Mouse (Mus musculus) kidney, embryonic 16.5 days (tissue): ENCODE measurements at regions not wholly inside any gene's neighbourhood (a gene's known extent, or its start where the extent isn't known, plus 50 kb on each side); places are given as distances from the start of the nearest gene placed in this dataset.

Experiments used
- ATAC-seq: fragments of 200-750 bp; cut with Nextera tagmentation; 2 replicates; pipeline ENCODE4 v1.8.0; 2017; ENCODE audit warnings: moderate TSS enrichment; ENCODE audit not compliant: low FRiP score, low TSS enrichment
- H3K27ac ChIP-seq: fragments of 300-500 bp; sonication (generic); 2 replicates; pipeline ENCODE4 v1.5.1; 2014; ENCODE audit warnings: low read length
- H3K27me3 ChIP-seq: fragments of 300-500 bp; sonication (generic); 2 replicates; pipeline ENCODE4 v1.6.1; 2014; ENCODE audit warnings: low read length, control low read depth, mixed read lengths; ENCODE audit not compliant: insufficient read depth
- H3K36me3 ChIP-seq: fragments of 300-500 bp; sonication (generic); 2 replicates; pipeline ENCODE4 v1.6.1; 2014; ENCODE audit warnings: low read length, control low read depth, mixed read lengths; ENCODE audit not compliant: insufficient read depth
- H3K4me1 ChIP-seq: fragments of 300-500 bp; sonication (generic); 2 replicates; pipeline ENCODE4 v1.6.1; 2014; ENCODE audit warnings: low read length, control low read depth, mixed read lengths; ENCODE audit not compliant: insufficient read depth
- H3K4me2 ChIP-seq: fragments of 300-500 bp; sonication (generic); replicated peaks from 2 replicates; pipeline ENCODE4 v1.6.1; 2014; ENCODE audit warnings: low read depth, low read length
- H3K4me3 ChIP-seq: fragments of 300-500 bp; sonication (generic); 2 replicates; pipeline ENCODE4 v1.5.1; 2014; ENCODE audit warnings: mild to moderate bottlenecking, low read length
- H3K9ac ChIP-seq: fragments of 300-500 bp; sonication (generic); replicated peaks from 2 replicates; pipeline ENCODE4 v1.6.1; 2014; ENCODE audit warnings: low read length
- H3K9me3 ChIP-seq: fragments of 300-500 bp; sonication (generic); 2 replicates; pipeline ENCODE4 v1.6.1; 2016; ENCODE audit warnings: low read length, control low read depth
- whole genome bisulfite sequencing: fragments of 180-500 bp; shearing (Covaris S2); extraction: QIAGEN DNeasy Blood & Tissue Kit; methylation state at CpG from one replicate; pipeline ENCODE4 v1.1.7; 2014; 5-methylcytosine and 5-hydroxymethylcytosine counted together

DNA sequence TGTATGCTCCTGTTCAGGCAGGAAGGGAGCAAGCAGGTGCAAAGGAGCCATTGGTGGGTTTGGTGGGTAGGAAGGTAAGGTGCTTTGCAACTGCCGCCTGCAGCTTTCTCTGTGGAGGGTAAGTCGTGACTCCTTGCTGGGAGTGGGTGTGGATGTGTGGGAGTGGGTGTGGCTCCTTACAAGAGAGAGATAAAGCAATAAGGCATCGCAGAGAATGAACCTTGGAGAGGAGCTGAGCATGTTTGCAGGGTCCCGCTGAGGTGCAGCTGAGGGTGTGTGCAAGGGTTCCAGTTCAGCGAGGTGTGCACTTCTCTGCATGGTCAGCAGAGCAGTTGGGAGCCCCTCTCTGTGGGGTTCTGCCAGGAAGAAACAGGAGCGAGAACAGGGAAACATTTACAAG is 76.4 kb upstream of the Sgk1 start:
- no peak overlapping the region for H3K4me2 ChIP-seq
- H3K4me1 ChIP-seq, result no peaks in the 10 kb centered on the region
- no peak overlapping the region for H3K9ac ChIP-seq
- peaks cover 4% of the 10 kb centered on the region for H3K9me3 ChIP-seq
- H3K36me3 ChIP-seq, result no peaks in the 10 kb centered on the region
- WGBS, result 33% methylated on average over 6 of the region's 6 CpGs
- H3K27me3 ChIP-seq, result no peaks in the 10 kb centered on the region
- no peak overlapping the region for H3K27ac ChIP-seq
- ATAC-seq, result no peak
- no peak overlapping the region for H3K4me3 ChIP-seq

DNA sequence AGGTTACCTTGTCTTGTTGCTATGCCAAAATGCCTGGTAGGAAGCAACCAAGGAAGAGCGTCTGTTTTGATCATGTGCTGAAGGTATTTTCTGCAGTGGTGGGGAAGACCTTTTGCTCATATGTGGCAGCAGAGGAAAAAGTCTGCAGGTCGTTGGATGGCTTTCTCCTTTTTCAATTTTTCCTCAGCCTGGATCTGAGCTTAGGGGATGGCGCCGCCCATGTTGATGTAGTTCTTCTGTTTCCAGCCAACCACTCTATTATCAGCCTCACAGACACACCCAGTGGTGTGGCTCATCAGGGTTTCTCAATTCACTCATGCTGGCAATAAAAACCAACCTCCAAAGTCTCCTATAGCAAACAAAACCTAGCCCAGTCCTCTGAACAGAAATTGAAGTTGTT is 75.3 kb upstream of the Sgk1 start:
- H3K9ac ChIP-seq, result no peak overlapping the region
- H3K4me3 ChIP-seq, result no peak overlapping the region
- ATAC-seq, result no peak
- H3K27ac ChIP-seq, result no peak overlapping the region
- H3K4me2 ChIP-seq, result no peak overlapping the region
- no peaks in the 10 kb centered on the region for H3K36me3 ChIP-seq
- H3K4me1 ChIP-seq, result no peaks in the 10 kb centered on the region
- WGBS, result 93% methylated on average over 4 of the region's 4 CpGs
- peaks cover 4% of the 10 kb centered on the region for H3K9me3 ChIP-seq
- no peaks in the 10 kb centered on the region for H3K27me3 ChIP-seq

DNA sequence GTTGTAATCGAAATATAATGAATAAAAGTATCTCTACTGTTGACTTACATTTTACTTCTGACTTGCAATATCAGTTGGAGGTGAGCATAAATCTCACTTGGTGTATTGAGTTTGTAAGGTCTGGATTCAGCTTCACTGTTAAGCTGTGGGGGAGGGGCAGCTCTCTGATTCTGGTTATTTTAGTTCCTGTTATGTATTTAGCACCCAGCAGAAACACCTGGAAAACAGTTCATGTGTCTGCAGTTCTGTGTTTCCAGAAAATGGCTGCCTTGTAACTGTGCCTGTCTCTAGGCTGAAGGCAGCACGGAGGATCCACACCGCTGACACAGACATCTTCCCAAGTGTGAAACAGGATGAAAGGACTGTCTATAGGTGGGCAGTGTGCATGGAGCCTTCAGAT is 62.3 kb upstream of the Sgk1 start:
- no peaks in the 10 kb centered on the region for H3K27me3 ChIP-seq
- H3K36me3 ChIP-seq, result no peaks in the 10 kb centered on the region
- no peak overlapping the region for H3K27ac ChIP-seq
- H3K9ac ChIP-seq, result no peak overlapping the region
- H3K9me3 ChIP-seq, result no peaks in the 10 kb centered on the region
- H3K4me3 ChIP-seq, result no peak overlapping the region
- 80% methylated on average over 3 of the region's 3 CpGs for WGBS
- no peak for ATAC-seq
- H3K4me1 ChIP-seq, result no peaks in the 10 kb centered on the region
- H3K4me2 ChIP-seq, result no peak overlapping the region

DNA sequence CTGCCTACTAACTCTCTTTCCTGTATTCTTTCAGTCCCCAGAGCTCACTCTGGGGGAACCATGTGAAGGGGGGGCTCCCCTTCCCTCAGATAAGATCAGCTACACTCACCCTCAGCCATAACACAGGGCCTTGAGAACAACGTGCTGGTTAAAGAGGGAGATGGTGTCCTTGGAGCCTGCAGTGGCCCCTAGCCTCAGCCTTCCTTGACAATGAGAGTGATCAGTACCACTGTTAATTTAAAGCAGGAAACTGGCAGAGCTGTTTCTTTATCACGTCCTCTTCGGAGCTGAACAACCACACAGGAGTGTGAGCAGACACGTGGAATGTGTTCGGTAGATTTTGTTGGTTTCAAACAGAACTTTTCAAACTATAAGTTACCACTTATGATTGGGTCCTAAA is 60.6 kb upstream of the Sgk1 start:
- no peak overlapping the region for H3K4me3 ChIP-seq
- no peaks in the 10 kb centered on the region for H3K36me3 ChIP-seq
- 62% methylated on average over 5 of the region's 5 CpGs for WGBS
- no peaks in the 10 kb centered on the region for H3K9me3 ChIP-seq
- no peaks in the 10 kb centered on the region for H3K27me3 ChIP-seq
- no peak overlapping the region for H3K4me2 ChIP-seq
- ATAC-seq, result no peak
- no peak overlapping the region for H3K9ac ChIP-seq
- 0 out of 2 replicates have a peak, but pooled peaks cover 7% of the 10 kb centered on the region for H3K4me1 ChIP-seq
- H3K27ac ChIP-seq, result no peak overlapping the region

DNA sequence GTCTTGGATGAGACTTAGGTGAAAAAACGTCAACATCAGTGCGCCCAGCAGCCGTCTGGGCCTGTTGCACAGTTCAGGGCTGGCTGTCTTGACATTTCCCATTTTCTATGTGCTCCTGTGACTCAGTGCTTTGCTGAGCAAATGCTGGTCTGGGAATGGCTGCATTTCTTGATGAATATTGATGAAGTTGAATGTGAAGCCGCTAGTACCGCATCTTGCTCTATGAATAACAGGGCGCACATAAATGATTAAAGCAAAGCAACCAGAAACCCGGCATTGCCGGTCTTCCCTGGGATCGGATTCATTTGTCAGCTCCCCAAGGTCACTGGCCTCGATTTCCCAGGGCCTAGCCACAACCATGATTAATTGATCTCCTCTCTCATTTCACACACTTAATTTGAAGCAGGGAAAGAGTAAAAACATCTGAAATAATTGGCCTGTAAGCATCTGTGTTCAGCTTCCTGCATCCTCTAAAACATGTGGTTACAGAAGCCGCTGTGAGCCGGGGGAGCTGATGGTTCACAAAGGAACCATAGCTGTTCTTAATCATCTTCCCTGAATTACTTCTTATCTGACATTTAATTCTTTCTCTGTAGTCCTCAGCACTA is 57.5 kb upstream of the Sgk1 start:
- H3K4me2 ChIP-seq, result no peak overlapping the region
- WGBS, result 26% methylated on average over 12 of the region's 12 CpGs
- no peak overlapping the region for H3K27ac ChIP-seq
- no peak overlapping the region for H3K9ac ChIP-seq
- H3K9me3 ChIP-seq, result no peaks in the 10 kb centered on the region
- no peaks in the 10 kb centered on the region for H3K36me3 ChIP-seq
- peaks cover 13% of the 10 kb centered on the region; the same call in 1 of the 2 replicates for H3K4me1 ChIP-seq
- no peak for ATAC-seq
- no peak overlapping the region for H3K4me3 ChIP-seq
- no peaks in the 10 kb centered on the region for H3K27me3 ChIP-seq

DNA sequence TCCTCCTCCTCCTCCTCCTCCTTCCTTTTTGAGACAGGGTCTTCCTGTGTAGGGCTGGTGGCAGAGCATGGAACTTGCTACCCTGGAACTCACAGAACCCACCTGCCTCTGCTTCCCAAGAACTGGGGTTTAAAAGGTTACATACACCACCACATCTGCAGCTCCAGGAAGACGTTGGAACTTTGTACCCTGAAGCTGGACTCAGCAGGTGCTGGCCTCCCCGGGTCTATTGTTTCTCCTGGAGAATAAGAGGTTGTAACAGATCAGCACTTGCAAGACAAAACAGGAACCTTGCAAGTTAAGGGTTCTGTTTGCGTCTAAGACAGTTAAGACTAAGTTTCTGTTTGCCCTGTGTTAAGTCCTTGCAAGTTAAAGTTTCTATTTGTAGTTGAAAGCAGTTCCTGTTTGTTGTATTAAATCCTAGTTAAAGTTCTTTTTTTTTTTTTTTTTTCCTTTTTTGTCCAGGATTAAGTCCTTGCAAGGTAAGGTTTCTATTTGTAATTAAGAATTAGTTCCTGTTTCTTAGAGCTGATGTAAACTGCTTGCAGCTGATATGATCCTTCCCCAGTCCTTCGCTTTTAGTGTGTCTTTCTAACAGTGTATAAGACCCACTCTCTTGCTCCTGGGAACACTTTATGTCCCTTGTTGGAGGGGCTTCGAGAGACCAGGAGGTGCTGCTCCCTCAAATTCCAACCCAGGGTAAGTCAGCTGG is 55.0 kb upstream of the Sgk1 start:
- Histone ChIP-seq H3K4me1 (peaks cover 13% of the 10 kb centered on the region; the same call in 1 of the 2 replicates), H3K4me2 (no peak overlapping the region), H3K9me3 (no peaks in the 10 kb centered on the region), H3K9ac (no peak overlapping the region), H3K36me3 (no peaks in the 10 kb centered on the region), H3K27ac (no peak overlapping the region), H3K27me3 (no peaks in the 10 kb centered on the region), H3K4me3 (no peak overlapping the region)
- ATAC-seq, result no peak
- 59% methylated on average over 5 of the region's 5 CpGs for WGBS

DNA sequence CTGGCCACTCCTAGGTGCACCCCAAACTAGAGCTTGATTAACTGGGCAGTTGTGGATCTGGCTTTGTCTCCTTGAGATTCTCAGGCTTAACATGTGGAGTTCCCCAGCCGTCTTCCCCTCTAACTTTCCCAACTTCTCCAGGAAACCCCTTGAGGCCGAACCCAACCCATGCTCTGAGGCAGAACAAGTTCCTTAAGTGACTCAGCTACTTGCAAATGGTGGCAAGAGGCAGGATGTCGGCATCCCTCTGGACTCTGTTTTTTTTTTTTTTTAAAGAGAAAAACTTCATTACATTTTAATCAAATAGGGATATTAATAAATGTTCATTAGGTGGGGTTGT is 54.5 kb upstream of the Sgk1 start:
- ATAC-seq, result no peak
- Histone ChIP-seq H3K9me3 (no peaks in the 10 kb centered on the region), H3K4me2 (no peak overlapping the region)

DNA sequence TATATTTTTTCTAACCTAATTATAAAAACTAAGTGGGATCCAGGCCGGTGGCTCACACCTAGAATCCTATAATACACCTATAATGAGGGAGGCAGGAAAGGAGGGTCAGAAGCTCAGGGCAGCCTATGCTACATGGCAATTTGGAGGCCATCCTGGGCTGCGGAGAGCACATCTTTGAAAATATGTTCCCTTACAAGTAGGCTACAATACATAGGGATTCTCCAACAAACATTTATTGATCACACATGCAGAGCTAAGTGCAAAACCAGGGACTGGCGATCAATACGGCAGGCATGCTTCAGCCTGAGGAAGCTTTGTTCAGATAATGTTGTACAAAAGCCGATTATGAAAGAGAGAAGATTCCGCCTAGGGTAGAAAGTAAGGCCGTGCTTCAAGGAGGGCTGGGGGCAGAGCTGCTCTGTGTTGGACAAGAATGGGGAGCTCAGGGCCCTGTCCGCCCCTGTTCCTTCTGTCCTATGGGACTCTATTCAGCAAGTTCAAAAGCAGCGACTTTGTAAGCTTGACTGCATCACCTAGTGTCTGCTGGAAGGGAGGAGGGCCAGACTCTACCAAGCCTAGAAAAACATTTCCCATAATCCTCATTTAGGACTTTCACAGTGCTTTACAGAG is 53.4 kb upstream of the Sgk1 start:
- H3K4me3 ChIP-seq, result no peak overlapping the region
- no peak; the same call in 1 of the 2 replicates for ATAC-seq
- no peaks in the 10 kb centered on the region for H3K27me3 ChIP-seq
- no peaks in the 10 kb centered on the region for H3K9me3 ChIP-seq
- H3K4me2 ChIP-seq, result no peak overlapping the region
- WGBS, result 77% methylated on average over 9 of the region's 9 CpGs
- no peak overlapping the region; the same call in 1 of the 2 replicates for H3K9ac ChIP-seq
- no peak overlapping the region for H3K27ac ChIP-seq
- H3K4me1 ChIP-seq, result peaks cover 13% of the 10 kb centered on the region; the same call in 1 of the 2 replicates
- H3K36me3 ChIP-seq, result no peaks in the 10 kb centered on the region

More for the DNA sequence above, 54.5 kb upstream of the Sgk1 start:
- H3K27me3 ChIP-seq, result no peaks in the 10 kb centered on the region
- no peaks in the 10 kb centered on the region for H3K36me3 ChIP-seq
- H3K27ac ChIP-seq, result no peak overlapping the region
- 73% methylated on average over 3 of the region's 3 CpGs for WGBS
- peaks cover 13% of the 10 kb centered on the region; the same call in 1 of the 2 replicates for H3K4me1 ChIP-seq
- H3K4me3 ChIP-seq, result no peak overlapping the region
- no peak overlapping the region for H3K9ac ChIP-seq

DNA sequence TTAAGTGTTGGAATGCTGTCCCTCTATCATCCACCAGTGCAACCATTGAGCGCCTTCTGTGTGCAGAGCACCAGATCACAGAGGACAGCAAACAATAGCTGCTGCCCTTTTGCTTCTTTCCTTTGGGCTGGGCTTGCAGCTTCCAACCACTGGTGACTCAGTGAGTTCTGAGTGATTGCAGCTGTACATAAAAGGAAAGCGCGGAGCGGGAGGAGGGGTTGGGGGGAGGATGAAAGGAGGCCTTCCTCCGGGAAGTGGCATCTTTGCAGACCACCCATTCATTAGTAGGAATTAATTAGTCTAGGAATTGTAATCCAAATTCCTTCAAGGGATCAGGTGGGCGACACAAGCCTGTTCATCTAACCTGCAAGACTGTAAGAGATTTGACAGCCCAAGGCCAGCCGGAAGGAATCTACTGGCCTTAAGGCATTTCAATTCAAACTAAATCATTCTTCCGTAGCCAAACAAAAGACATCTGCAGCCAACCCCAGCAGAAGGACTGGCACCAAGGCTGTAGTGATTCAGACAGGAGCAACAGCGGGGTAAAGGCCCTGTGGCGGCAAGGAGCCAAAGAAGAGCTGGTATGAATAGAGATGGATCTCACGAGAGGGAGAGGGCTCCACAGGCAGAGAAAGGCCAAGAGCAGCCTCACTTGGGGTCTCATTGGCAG is 52.8 kb upstream of the Sgk1 start:
- H3K9me3 ChIP-seq, result no peaks in the 10 kb centered on the region
- peaks cover 13% of the 10 kb centered on the region; the same call in 1 of the 2 replicates for H3K4me1 ChIP-seq
- ATAC-seq, result peak; percentile 60; the same call in 1 of the 2 replicates
- no peak overlapping the region for H3K27ac ChIP-seq
- H3K9ac ChIP-seq, result no peak overlapping the region
- 37% methylated on average over 11 of the region's 11 CpGs for WGBS
- no peaks in the 10 kb centered on the region for H3K36me3 ChIP-seq
- H3K27me3 ChIP-seq, result no peaks in the 10 kb centered on the region
- H3K4me2 ChIP-seq, result no peak overlapping the region
- H3K4me3 ChIP-seq, result no peak overlapping the region
